In genomic region chr12:4006079-4006478, GRCm38 (mm10) we compare ENCODE assay signal across 10 mouse cellular contexts. TPM values are rescaled to one million over a fixed set of nuclear protein-coding genes. Genes with fewer than 3 reads are reported as not detected.
DNase-seq lines count a peak whose midpoint lies in the region; ATAC-seq and TF ChIP-seq lines count a peak whose summit lies in the region.
"Had no signal": no experiment of that assay in that cellular context is flagged by ENCODE, and none has a peak within 500 bp of the region (broad histone marks: within the 10 kb centered on the region; RNA-seq: fewer than 3 reads in every experiment).

No protein-coding gene starts in this region.

- H3K4me3 ChIP-seq in forebrain, embryonic 10.5 days = no peak overlapping the region
- H3K4me3 ChIP-seq in forebrain, embryonic 11.5 days (ENCODE audit: low read depth, low read length) = no peak overlapping the region
- no peak overlapping the region for H3K4me3 ChIP-seq in hindbrain, embryonic 16.5 days (ENCODE audit: low read length)
- H3K4me3 ChIP-seq in thymus, adult 2 months (ENCODE audit: control insufficient read depth, insufficient read depth, low read length) = no peak overlapping the region
- no peak overlapping the region for H3K4me3 ChIP-seq in intestine, postnatal 0 days (ENCODE audit: low read depth, low read length)
- H3K4me3 ChIP-seq: neural tube, embryonic 12.5 days had no signal

- H3K27me3 ChIP-seq in forebrain, embryonic 10.5 days (ENCODE audit: poor library complexity, severe bottlenecking) = no peaks in the 10 kb centered on the region
- H3K27me3 ChIP-seq in forebrain, embryonic 11.5 days (ENCODE audit: control insufficient read depth, insufficient read depth, low read length) = no peaks in the 10 kb centered on the region
- H3K27me3 ChIP-seq in hindbrain, embryonic 16.5 days (replicated peaks; ENCODE audit: control insufficient read depth, insufficient read depth, low read length) = no peaks in the 10 kb centered on the region
- H3K27me3 ChIP-seq in thymus, adult 2 months (ENCODE audit: control insufficient read depth, insufficient read depth, low read length) = no peaks in the 10 kb centered on the region
- H3K27me3 ChIP-seq in intestine, postnatal 0 days (replicated peaks; ENCODE audit: control insufficient read depth, insufficient read depth, low read length) = no peaks in the 10 kb centered on the region
- H3K27me3 ChIP-seq: neural tube, embryonic 12.5 days had no signal

- TF ChIP-seq CTCF in thymus, adult 2 months (IDR thresholded peaks at IDR 0.05; ENCODE audit: borderline replicate concordance, control insufficient read depth, extremely low read depth, insufficient read depth, low read length, poor library complexity) = no peak
- TF ChIP-seq CTCF in intestine, postnatal 0 days (IDR thresholded peaks at IDR 0.05; ENCODE audit: low read depth) = no peak

- no peak overlapping the region for H3K4me2 ChIP-seq in forebrain, embryonic 11.5 days (ENCODE audit: low read depth, low read length, severe bottlenecking)
- H3K4me2 ChIP-seq in hindbrain, embryonic 16.5 days (ENCODE audit: low read length) = no peak overlapping the region
- no peak overlapping the region for H3K4me2 ChIP-seq in intestine, postnatal 0 days (replicated peaks; ENCODE audit: low read depth)
- H3K4me2 ChIP-seq: neural tube, embryonic 12.5 days had no signal

- peak overlapping the region; percentile 20; the same call in 1 of the 2 replicates for H3K27ac ChIP-seq in forebrain, embryonic 10.5 days
- H3K27ac ChIP-seq in forebrain, embryonic 11.5 days (ENCODE audit: low read depth, low read length) = no peak overlapping the region
- H3K27ac ChIP-seq in hindbrain, embryonic 16.5 days (ENCODE audit: low read depth, low read length) = peak overlapping the region; percentile 24; the same call in 1 of the 2 replicates
- no peak overlapping the region for H3K27ac ChIP-seq in thymus, adult 2 months (ENCODE audit: control insufficient read depth, insufficient read depth, low read length)
- no peak overlapping the region for H3K27ac ChIP-seq in intestine, postnatal 0 days (ENCODE audit: low read depth, low read length)
- H3K27ac ChIP-seq: neural tube, embryonic 12.5 days had no signal

- H3K9ac ChIP-seq in forebrain, embryonic 11.5 days (ENCODE audit: low read length) = no peak overlapping the region
- no peak overlapping the region for H3K9ac ChIP-seq in hindbrain, embryonic 16.5 days (ENCODE audit: low read depth, low read length)
- no peak overlapping the region for H3K9ac ChIP-seq in intestine, postnatal 0 days (ENCODE audit: low read depth, low read length)
- H3K9ac ChIP-seq: neural tube, embryonic 12.5 days had no signal

- TF ChIP-seq POLR2A in thymus, adult 2 months (IDR thresholded peaks at IDR 0.05; ENCODE audit: control insufficient read depth, extremely low read depth, insufficient read depth, low read length, poor library complexity) = no peak

- no peak for DNase-seq in forebrain, embryonic 10.5 days (ENCODE audit: extremely low spot score, low spot score)
- no peak for DNase-seq in forebrain, embryonic 11.5 days (ENCODE audit: low spot score)
- peak; percentile 23 for DNase-seq in lung, postnatal 14 days
- no peak for DNase-seq in lung, postnatal 25 days (ENCODE audit: low spot score)
- DNase-seq in cerebellum, postnatal 14 days = peak; percentile 89 to 91
- no peak for DNase-seq in thymus, adult 2 months

- H3K9me3 ChIP-seq in forebrain, embryonic 10.5 days = no peaks in the 10 kb centered on the region
- H3K9me3 ChIP-seq in forebrain, embryonic 11.5 days (ENCODE audit: control insufficient read depth, low read length) = no peaks in the 10 kb centered on the region
- H3K9me3 ChIP-seq in hindbrain, embryonic 16.5 days (ENCODE audit: control insufficient read depth, low read length) = no peaks in the 10 kb centered on the region
- no peaks in the 10 kb centered on the region for H3K9me3 ChIP-seq in intestine, postnatal 0 days (ENCODE audit: control insufficient read depth)
- H3K9me3 ChIP-seq: neural tube, embryonic 12.5 days had no signal

- H3K4me1 ChIP-seq in forebrain, embryonic 10.5 days = peaks cover 63% of the 10 kb centered on the region
- peaks cover 2% of the 10 kb centered on the region; the same call in 1 of the 2 replicates for H3K4me1 ChIP-seq in forebrain, embryonic 11.5 days (replicated peaks; ENCODE audit: control insufficient read depth, insufficient read depth, low read length)
- H3K4me1 ChIP-seq in hindbrain, embryonic 16.5 days (ENCODE audit: control insufficient read depth, insufficient read depth, low read depth, low read length) = peaks cover 27% of the 10 kb centered on the region
- H3K4me1 ChIP-seq in thymus, adult 2 months (replicated peaks; ENCODE audit: control insufficient read depth, insufficient read depth, low read length) = no peaks in the 10 kb centered on the region
- no peaks in the 10 kb centered on the region for H3K4me1 ChIP-seq in intestine, postnatal 0 days (replicated peaks; ENCODE audit: control insufficient read depth, insufficient read depth, low read length)

- 92% methylated on average over 7 of the region's 7 CpGs for WGBS in forebrain, embryonic 10.5 days
- WGBS in forebrain, embryonic 11.5 days = 88% methylated on average over 7 of the region's 7 CpGs
- 70% methylated on average over 7 of the region's 7 CpGs for WGBS in hindbrain, embryonic 16.5 days
- 92% methylated on average over 7 of the region's 7 CpGs for WGBS in thymus, adult 2 months
- 75% methylated on average over 7 of the region's 7 CpGs for WGBS in intestine, postnatal 0 days

- H3K36me3 ChIP-seq in forebrain, embryonic 10.5 days (replicated peaks) = no peaks in the 10 kb centered on the region
- no peaks in the 10 kb centered on the region for H3K36me3 ChIP-seq in forebrain, embryonic 11.5 days (ENCODE audit: control insufficient read depth, insufficient read depth, low read length)
- no peaks in the 10 kb centered on the region for H3K36me3 ChIP-seq in hindbrain, embryonic 16.5 days (ENCODE audit: control insufficient read depth, insufficient read depth, low read length)
- H3K36me3 ChIP-seq in thymus, adult 2 months (ENCODE audit: control insufficient read depth, insufficient read depth, low read length) = no peaks in the 10 kb centered on the region
- H3K36me3 ChIP-seq in intestine, postnatal 0 days (ENCODE audit: control insufficient read depth, insufficient read depth) = no peaks in the 10 kb centered on the region
- H3K36me3 ChIP-seq: neural tube, embryonic 12.5 days had no signal

- ATAC-seq in forebrain, embryonic 11.5 days (replicated peaks; ENCODE audit: low FRiP score) = no peak
- ATAC-seq in hindbrain, embryonic 16.5 days = peak; percentile 72
- no peak for ATAC-seq in intestine, postnatal 0 days
- ATAC-seq: Patski had no signal

RNA-seq across cellular contexts. Expression of gene Efr3b, which starts 32.6 kb away (rescaled TPM):
- polyA plus RNA-seq in forebrain, embryonic 10.5 days (2016; fragmentation: Nextera tagmentation; extraction: Ambion mirVana) = 7.7 and 8.7 TPM in 2 replicates
- polyA plus RNA-seq in forebrain, embryonic 11.5 days (2014; fragmentation: Nextera tagmentation; extraction: Ambion mirVana) = 13.7 and 14.4 TPM in 2 replicates
- 34.2 and 39.0 TPM in 2 replicates for polyA plus RNA-seq in hindbrain, embryonic 16.5 days (2015; fragmentation: Nextera tagmentation; extraction: Ambion mirVana)
- 1.5 TPM in 2 replicates for polyA plus RNA-seq in thymus, adult 2 months (2012; rRNA removed)
- polyA plus RNA-seq in intestine, postnatal 0 days (2015; fragmentation: Nextera tagmentation; extraction: Ambion mirVana) = 3.2 and 3.9 TPM in 2 replicates

RNA-seq across cellular contexts. Expression of gene Pomc, which starts 51.3 kb away (rescaled TPM):
- 6.1 and 9.1 TPM in 2 replicates for polyA plus RNA-seq in forebrain, embryonic 10.5 days (2016; fragmentation: Nextera tagmentation; extraction: Ambion mirVana)
- 6.4 and 7.0 TPM in 2 replicates for polyA plus RNA-seq in forebrain, embryonic 11.5 days (2014; fragmentation: Nextera tagmentation; extraction: Ambion mirVana)
- 3.4 and 3.9 TPM in 2 replicates for polyA plus RNA-seq in hindbrain, embryonic 16.5 days (2015; fragmentation: Nextera tagmentation; extraction: Ambion mirVana)
- polyA plus RNA-seq in thymus, adult 2 months (2012; rRNA removed) = 2.7 and 3.9 TPM in 2 replicates
- 1.0 and 1.3 TPM in 2 replicates for polyA plus RNA-seq in intestine, postnatal 0 days (2015; fragmentation: Nextera tagmentation; extraction: Ambion mirVana)
- polyA plus RNA-seq: Patski had no signal

Comparison
In these comparisons a context has a peak if more than half of its experiments do, and no peak if none do; other contexts are left out.
1. DNase-seq: peak in lung, postnatal 14 days (single experiment) and cerebellum, postnatal 14 days (2 of 2); none in forebrain, embryonic 10.5 days (single experiment), forebrain, embryonic 11.5 days (single experiment), lung, postnatal 25 days (single experiment) and thymus, adult 2 months (single experiment).
2. H3K27ac ChIP-seq: peak in forebrain, embryonic 10.5 days (single experiment) and hindbrain, embryonic 16.5 days (single experiment); none in forebrain, embryonic 11.5 days (single experiment), thymus, adult 2 months (single experiment) and intestine, postnatal 0 days (single experiment).